Mouse (Mus musculus): ENCODE results near the gene Fut2. TPM values are rescaled to one million over a fixed set of nuclear protein-coding genes. Genes with fewer than 3 reads are reported as not detected.

Gene Fut2
- polyA plus RNA-seq, 1 experiment from 2014 or later, result 0.18 TPM

- Histone ChIP-seq H3K9ac (no peak overlapping the region), H3K9me3 (no peaks in the 10 kb centered on the region), H3K27ac (no peak overlapping the region), H3K27me3 (replicated peaks) (no peaks in the 10 kb centered on the region), H3K4me1 (no peaks in the 10 kb centered on the region), H3K4me2 (no peak overlapping the region), H3K4me3 (no peak overlapping the region), H3K36me3 (replicated peaks) (no peaks in the 10 kb centered on the region)
- no peak for ATAC-seq (replicated peaks)
- 55% methylated on average over 18 of the region's 18 CpGs for WGBS
Observed at GRCm38 (mm10) chr7:45598960-45599879, 67.0 kb downstream of the Fut2 start.

Other genes starting within 250 kb of the Fut2 start
- 0.45 and 0.63 TPM in 2 replicates for gene Lhb, start 245.6 kb downstream of the Fut2 start, polyA plus RNA-seq (2015; fragmentation: Nextera tagmentation; extraction: Ambion mirVana)
- 21.0 and 22.7 TPM in 2 replicates for gene Gys1, start 231.6 kb downstream of the Fut2 start, polyA plus RNA-seq (2015; fragmentation: Nextera tagmentation; extraction: Ambion mirVana)
- 107 and 117 TPM in 2 replicates for gene Ruvbl2, start 228.3 kb downstream of the Fut2 start, polyA plus RNA-seq (2015; fragmentation: Nextera tagmentation; extraction: Ambion mirVana)
- 6,021 and 6,209 TPM in 2 replicates for gene Ftl1, start 206.5 kb downstream of the Fut2 start, polyA plus RNA-seq (2015; fragmentation: Nextera tagmentation; extraction: Ambion mirVana)
- 257 and 261 TPM in 2 replicates for gene Bax, start 199.5 kb downstream of the Fut2 start, polyA plus RNA-seq (2015; fragmentation: Nextera tagmentation; extraction: Ambion mirVana)
- 0.08 and 0.23 TPM in 2 replicates for gene Tulp2, start 184.5 kb downstream of the Fut2 start, polyA plus RNA-seq (2015; fragmentation: Nextera tagmentation; extraction: Ambion mirVana)
- gene Gm45808, start 179.6 kb downstream of the Fut2 start, polyA plus RNA-seq (2015; fragmentation: Nextera tagmentation; extraction: Ambion mirVana), result not detected in 2 replicates
- 4.0 and 4.1 TPM in 2 replicates for gene Dhdh, start 177.6 kb downstream of the Fut2 start, polyA plus RNA-seq (2015; fragmentation: Nextera tagmentation; extraction: Ambion mirVana)
- 118 and 121 TPM in 2 replicates for gene Nucb1, start 156.0 kb downstream of the Fut2 start, polyA plus RNA-seq (2015; fragmentation: Nextera tagmentation; extraction: Ambion mirVana)
- 11.7 and 12.5 TPM in 2 replicates for gene Ppp1r15a, start 140.1 kb downstream of the Fut2 start, polyA plus RNA-seq (2015; fragmentation: Nextera tagmentation; extraction: Ambion mirVana)
- gene Plekha4, start 140.1 kb downstream of the Fut2 start, polyA plus RNA-seq (2015; fragmentation: Nextera tagmentation; extraction: Ambion mirVana), result 1.3 TPM in 2 replicates
- 0.37 TPM in 1 of 2 replicates, not detected in the other for gene Hsd17b14, start 111.5 kb downstream of the Fut2 start, polyA plus RNA-seq (2015; fragmentation: Nextera tagmentation; extraction: Ambion mirVana)
- 23.8 and 27.1 TPM in 2 replicates for gene Bcat2, start 96.2 kb downstream of the Fut2 start, polyA plus RNA-seq (2015; fragmentation: Nextera tagmentation; extraction: Ambion mirVana)
- not detected in 2 replicates for gene Fgf21, start 50.9 kb downstream of the Fut2 start, polyA plus RNA-seq (2015; fragmentation: Nextera tagmentation; extraction: Ambion mirVana)
- not detected in 2 replicates for gene Fut1, start 49.1 kb downstream of the Fut2 start, polyA plus RNA-seq (2015; fragmentation: Nextera tagmentation; extraction: Ambion mirVana)
- not detected in 2 replicates for gene Izumo1, start 44.6 kb downstream of the Fut2 start, polyA plus RNA-seq (2015; fragmentation: Nextera tagmentation; extraction: Ambion mirVana)
- gene Rasip1, start 38.9 kb downstream of the Fut2 start, polyA plus RNA-seq (2015; fragmentation: Nextera tagmentation; extraction: Ambion mirVana), result 21.8 and 23.1 TPM in 2 replicates
- 3.6 and 3.8 TPM in 2 replicates for gene Mamstr, start 26.4 kb downstream of the Fut2 start, polyA plus RNA-seq (2015; fragmentation: Nextera tagmentation; extraction: Ambion mirVana)
- gene Ntn5, start 17.6 kb upstream of the Fut2 start, polyA plus RNA-seq (2015; fragmentation: Nextera tagmentation; extraction: Ambion mirVana), result 0.88 and 1.3 TPM in 2 replicates
- 0.34 and 0.36 TPM in 2 replicates for gene Sec1, start 28.0 kb upstream of the Fut2 start, polyA plus RNA-seq (2015; fragmentation: Nextera tagmentation; extraction: Ambion mirVana)
- 70.7 and 73.8 TPM in 2 replicates for gene Car11, start 33.4 kb upstream of the Fut2 start, polyA plus RNA-seq (2015; fragmentation: Nextera tagmentation; extraction: Ambion mirVana)
- 3.3 and 3.8 TPM in 2 replicates for gene Dbp, start 38.7 kb upstream of the Fut2 start, polyA plus RNA-seq (2015; fragmentation: Nextera tagmentation; extraction: Ambion mirVana)
- gene Rpl18, start 49.1 kb upstream of the Fut2 start, polyA plus RNA-seq (2015; fragmentation: Nextera tagmentation; extraction: Ambion mirVana), result 537 and 538 TPM in 2 replicates
- 24.5 and 26.4 TPM in 2 replicates for gene Sphk2, start 51.6 kb upstream of the Fut2 start, polyA plus RNA-seq (2015; fragmentation: Nextera tagmentation; extraction: Ambion mirVana)
- gene Fam83e, start 54.8 kb upstream of the Fut2 start, polyA plus RNA-seq (2015; fragmentation: Nextera tagmentation; extraction: Ambion mirVana), result 0.54 and 0.74 TPM in 2 replicates
- not detected in 2 replicates for gene Spaca4, start 59.4 kb upstream of the Fut2 start, polyA plus RNA-seq (2015; fragmentation: Nextera tagmentation; extraction: Ambion mirVana)
- gene Lmtk3, start 117.3 kb upstream of the Fut2 start, polyA plus RNA-seq (2015; fragmentation: Nextera tagmentation; extraction: Ambion mirVana), result 29.8 and 34.8 TPM in 2 replicates
- 8.3 and 9.7 TPM in 2 replicates for gene Sult2b1, start 118.3 kb upstream of the Fut2 start, polyA plus RNA-seq (2015; fragmentation: Nextera tagmentation; extraction: Ambion mirVana)
- 329 and 334 TPM in 2 replicates for gene Cyth2, start 148.2 kb upstream of the Fut2 start, polyA plus RNA-seq (2015; fragmentation: Nextera tagmentation; extraction: Ambion mirVana)
- 1.1 TPM in 2 replicates for gene Kcnj14, start 158.4 kb upstream of the Fut2 start, polyA plus RNA-seq (2015; fragmentation: Nextera tagmentation; extraction: Ambion mirVana)
- gene Grwd1, start 164.6 kb upstream of the Fut2 start, polyA plus RNA-seq (2015; fragmentation: Nextera tagmentation; extraction: Ambion mirVana), result 40.5 and 44.2 TPM in 2 replicates
- gene Kdelr1, start 206.4 kb upstream of the Fut2 start, polyA plus RNA-seq (2015; fragmentation: Nextera tagmentation; extraction: Ambion mirVana), result 53.0 and 54.9 TPM in 2 replicates
- 2.7 and 3.9 TPM in 2 replicates for gene Grin2d, start 212.0 kb upstream of the Fut2 start, polyA plus RNA-seq (2015; fragmentation: Nextera tagmentation; extraction: Ambion mirVana)
- 0.22 TPM in 1 of 2 replicates, not detected in the other for gene Syngr4, start 230.3 kb upstream of the Fut2 start, polyA plus RNA-seq (2015; fragmentation: Nextera tagmentation; extraction: Ambion mirVana)
- 7.7 and 10.2 TPM in 2 replicates for gene Tmem143, start 230.5 kb upstream of the Fut2 start, polyA plus RNA-seq (2015; fragmentation: Nextera tagmentation; extraction: Ambion mirVana)